Mouse (Mus musculus) cerebellum, adult 2 months (tissue): ENCODE data around the gene Nhlrc4. TPM values are rescaled to one million over a fixed set of nuclear protein-coding genes. Genes with fewer than 3 reads are reported as not detected.
A peak's percentile ranks its signal among the peaks of the same experiment; 100 is the strongest.

Experiments used
- DNase-seq, 2 experiments: peaks; one replicate each; pipeline ENCODE4 v3.0.0; 2021
- H3K27ac ChIP-seq: fragments of 200-500 bp; 2 replicates; pipeline ENCODE4 v1.5.1; 2012; ENCODE audit warnings: low read length, control low read depth, inconsistent platforms; ENCODE audit not compliant: insufficient read depth
- H3K27me3 ChIP-seq: fragments of 200-500 bp; 2 replicates; pipeline ENCODE4 v1.6.1; 2012; ENCODE audit warnings: inconsistent platforms, mild to moderate bottlenecking, low read length, moderate library complexity; ENCODE audit not compliant: control insufficient read depth, insufficient read depth
- H3K4me1 ChIP-seq: fragments of 200-500 bp; 2 replicates; pipeline ENCODE4 v1.6.1; 2011; ENCODE audit warnings: low read length; ENCODE audit not compliant: control insufficient read depth, insufficient read depth
- H3K4me3 ChIP-seq: fragments of 200-500 bp; replicated peaks from 2 replicates; pipeline ENCODE3; 2011; ENCODE audit warnings: mild to moderate bottlenecking, low read depth, low read length, control low read depth; ENCODE audit not compliant: insufficient read depth
- CTCF ChIP-seq: fragments of 200-500 bp; IDR thresholded peaks from 2 replicates; pipeline ENCODE4 v1.5.1; 2011; ENCODE audit warnings: low read depth, mild to moderate bottlenecking, control low read depth, low read length, moderate library complexity, borderline replicate concordance; ENCODE audit not compliant: insufficient read depth
- POLR2A ChIP-seq: fragments of 200-500 bp; IDR thresholded peaks from 2 replicates; pipeline ENCODE4 v1.6.1; 2011; ENCODE audit warnings: low read length, control low read depth, borderline replicate concordance; ENCODE audit not compliant: insufficient read depth
- WGBS: fragments of 180-500 bp; shearing (Covaris S2); methylation state at CpG from one replicate; pipeline ENCODE4 v1.1.7; 2018; 5-methylcytosine and 5-hydroxymethylcytosine counted together
- polyA plus RNA-seq: library from polyadenylated mRNA; depleted of rRNA; stranded (reverse); fragments of >200 nt; gene quantifications from 2 replicates; pipeline ENCODE4 v1.2.3, GENCODE M21; 2012

The Nhlrc4 gene
- polyA plus RNA-seq, 1 experiment: 2.5 TPM

DNA sequence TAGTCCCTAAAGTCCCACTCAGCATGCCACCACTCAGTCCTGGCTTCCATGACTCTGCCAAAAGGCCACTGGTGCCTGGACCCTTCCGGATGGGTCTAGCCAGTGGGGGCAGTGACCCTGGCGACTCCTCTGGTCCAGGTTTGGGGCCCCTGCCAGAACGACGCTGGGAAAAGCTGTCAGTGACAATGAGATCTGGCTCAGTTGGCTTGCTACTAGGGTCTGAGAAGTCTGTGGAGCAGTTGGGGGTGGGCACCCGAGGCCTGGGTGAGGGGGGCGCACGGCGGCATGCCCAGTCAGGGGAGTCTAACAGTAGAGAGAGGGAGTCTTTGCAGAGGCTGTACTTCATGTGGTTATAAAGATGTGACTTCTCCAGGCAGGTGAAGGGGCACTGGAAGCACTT, 3.3 kb upstream of the Nhlrc4 start:
- WGBS: 17% methylated on average over 8 of the region's 8 CpGs
- no peak for TF ChIP-seq CTCF
- H3K4me1 ChIP-seq: peaks cover 21% of the 10 kb centered on the region
- DNase-seq: no peak
- H3K4me3 ChIP-seq: no peak overlapping the region
- no peak overlapping the region for H3K27ac ChIP-seq
- no peaks in the 10 kb centered on the region for H3K27me3 ChIP-seq

DNA sequence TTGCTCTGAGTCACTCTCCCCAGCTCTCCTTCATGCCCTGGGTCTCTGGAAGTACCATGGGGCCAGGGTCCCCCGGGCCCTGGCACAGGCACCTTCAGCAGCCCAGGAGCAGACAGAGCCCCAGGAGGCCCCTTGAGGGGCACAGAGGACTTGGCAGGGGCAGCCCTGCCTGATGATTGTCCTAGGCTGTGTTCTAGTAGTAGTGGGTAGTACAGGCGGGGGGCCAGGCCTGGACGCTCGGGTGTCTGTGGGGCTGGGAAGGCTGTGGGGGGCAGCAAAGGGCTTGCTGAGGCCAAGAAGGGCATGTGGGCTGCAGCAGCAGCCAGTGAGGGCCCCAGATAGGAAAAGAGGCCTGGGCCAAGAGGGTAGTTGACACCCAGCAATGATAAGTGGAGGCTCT, 2.8 kb upstream of the Nhlrc4 start:
- no peaks in the 10 kb centered on the region for H3K27me3 ChIP-seq
- H3K4me1 ChIP-seq: peaks cover 17% of the 10 kb centered on the region
- TF ChIP-seq CTCF (no peak), POLR2A (no peak)
- H3K27ac ChIP-seq: no peak overlapping the region
- no peak overlapping the region for H3K4me3 ChIP-seq
- 52% methylated on average over 4 of the region's 4 CpGs for WGBS
- DNase-seq: no peak

DNA sequence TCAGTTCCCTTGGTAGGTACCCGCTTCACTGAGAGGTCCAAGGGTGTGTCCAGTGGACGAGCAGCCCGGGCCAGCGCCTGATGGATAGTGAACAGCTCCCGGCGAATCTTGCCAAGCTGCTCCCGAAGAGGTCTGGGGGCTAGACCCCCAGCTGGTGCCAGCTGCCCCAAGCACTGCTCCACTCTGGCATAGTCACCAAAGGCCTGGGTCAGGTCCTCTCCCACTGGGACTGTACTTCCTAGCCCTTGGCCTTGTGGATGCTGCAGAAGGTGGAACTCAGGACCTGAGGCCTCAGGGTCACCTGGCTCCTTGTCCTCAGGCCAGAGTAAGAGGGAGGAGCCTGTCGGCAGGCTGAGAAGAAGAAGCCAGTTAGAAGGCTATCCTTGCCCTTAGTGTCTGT, 2.1 kb upstream of the Nhlrc4 start:
- Histone ChIP-seq H3K27me3 (no peaks in the 10 kb centered on the region), H3K4me3 (no peak overlapping the region), H3K4me1 (peaks cover 12% of the 10 kb centered on the region), H3K27ac (no peak overlapping the region)
- DNase-seq: no peak
- TF ChIP-seq CTCF (no peak), POLR2A (no peak)
- 60% methylated on average over 8 of the region's 8 CpGs for WGBS

DNA sequence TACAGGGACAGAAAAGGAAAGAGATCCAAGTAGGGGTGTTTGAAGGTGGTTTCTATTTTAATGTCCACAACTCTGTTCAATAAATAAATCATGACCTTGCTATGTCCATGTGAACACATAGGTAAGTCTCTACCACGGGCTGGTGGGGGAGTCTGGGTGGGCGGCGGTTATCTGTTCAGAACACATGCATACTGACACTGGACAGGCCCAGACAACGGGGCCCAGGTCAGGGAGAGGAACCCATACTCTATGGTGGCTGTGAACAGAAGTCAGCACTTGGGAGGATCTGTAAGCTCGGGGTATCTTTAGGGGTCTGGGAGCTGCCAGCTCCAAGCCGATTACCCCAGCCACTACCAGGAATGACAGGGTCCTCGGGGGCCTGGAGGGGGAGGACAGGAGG, 1.6 kb upstream of the Nhlrc4 start:
- WGBS: 68% methylated on average over 7 of the region's 7 CpGs
- Histone ChIP-seq H3K27me3 (no peaks in the 10 kb centered on the region), H3K27ac (no peak overlapping the region), H3K4me3 (no peak overlapping the region), H3K4me1 (peaks cover 12% of the 10 kb centered on the region)
- TF ChIP-seq POLR2A (no peak), CTCF (no peak)
- no peak for DNase-seq

DNA sequence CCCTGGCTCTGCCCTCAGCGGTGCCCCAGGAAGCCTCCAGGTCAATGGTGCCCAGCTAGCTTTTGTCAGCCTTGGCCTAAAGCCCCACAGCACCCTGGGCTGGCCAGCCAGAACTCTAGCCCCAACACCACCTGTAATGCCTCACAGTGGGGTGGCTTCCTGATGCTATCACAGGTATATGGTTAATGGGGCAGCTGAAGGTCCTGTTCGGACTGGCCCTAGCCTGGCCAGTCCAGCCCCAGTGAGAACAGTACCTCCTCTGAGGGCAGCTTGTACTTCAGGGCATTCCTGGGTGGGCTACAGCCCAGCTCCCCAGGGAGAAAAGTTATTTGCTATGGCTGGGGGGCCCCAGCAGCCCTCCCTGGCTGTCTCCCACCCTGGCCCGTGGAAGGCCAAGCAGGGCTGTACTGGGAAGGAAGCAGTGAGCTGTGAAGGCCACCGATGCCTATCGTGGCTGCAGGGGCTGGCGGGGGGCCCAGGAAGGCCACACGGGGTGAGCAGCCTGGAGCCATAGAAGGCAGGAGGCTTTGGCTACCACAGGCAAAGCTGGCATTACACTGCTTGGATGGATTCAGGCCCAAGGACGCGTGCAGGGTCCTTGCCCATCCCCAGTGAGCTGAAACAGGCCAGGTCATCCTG, 875 bp upstream of the Nhlrc4 start:
- H3K27ac ChIP-seq: no peak overlapping the region
- 24% methylated on average over 9 of the region's 9 CpGs for WGBS
- H3K4me1 ChIP-seq: peaks cover 12% of the 10 kb centered on the region
- no peak for DNase-seq
- no peak overlapping the region for H3K4me3 ChIP-seq
- TF ChIP-seq POLR2A: no peak
- no peaks in the 10 kb centered on the region for H3K27me3 ChIP-seq

DNA sequence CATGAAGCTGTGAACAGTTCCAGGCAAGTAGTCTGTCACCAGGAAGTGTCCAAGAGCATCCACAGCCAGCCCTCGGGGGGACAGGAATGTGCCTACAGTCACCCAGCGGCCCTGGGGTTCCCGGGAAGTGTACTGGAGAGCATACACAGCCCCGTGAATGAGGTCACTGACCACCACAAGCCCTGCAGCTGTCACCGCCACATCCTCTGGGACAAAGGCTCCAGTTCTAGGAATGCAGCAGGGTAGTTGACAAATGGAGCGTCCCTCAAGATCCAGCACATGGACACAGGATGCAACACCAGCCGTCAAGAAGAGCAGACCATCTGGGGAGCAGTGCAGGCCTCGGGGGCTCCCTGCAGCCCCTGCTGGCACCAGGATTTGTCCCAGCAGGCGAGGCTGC, 992 bp downstream of the Nhlrc4 start:
- TF ChIP-seq POLR2A: no peak
- no peak for TF ChIP-seq CTCF
- WGBS: 38% methylated on average over 9 of the region's 9 CpGs
- Histone ChIP-seq H3K4me1 (peaks cover 4% of the 10 kb centered on the region), H3K27me3 (no peaks in the 10 kb centered on the region), H3K27ac (no peak overlapping the region), H3K4me3 (no peak overlapping the region)
- no peak for DNase-seq

DNA sequence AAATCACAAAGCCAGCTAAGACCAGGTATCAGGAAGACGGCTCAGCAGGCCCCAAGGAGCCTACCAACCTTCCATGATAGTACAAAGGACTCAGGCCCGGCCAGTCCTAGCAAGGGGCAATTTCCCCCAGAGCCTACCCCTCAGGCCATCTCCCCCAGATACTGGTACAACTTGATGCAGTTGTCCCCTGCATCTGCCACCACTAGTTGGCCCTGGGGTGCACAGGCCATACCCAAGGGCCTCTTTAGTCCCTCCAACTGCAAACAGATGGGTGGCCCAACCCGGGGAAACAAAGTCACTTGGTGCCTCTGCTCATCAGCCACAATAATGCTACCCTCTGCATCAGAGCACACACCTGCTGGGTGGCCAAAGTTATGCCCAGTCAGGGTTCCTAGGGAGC, 1.5 kb downstream of the Nhlrc4 start:
- Histone ChIP-seq H3K4me3 (no peak overlapping the region), H3K27ac (no peak overlapping the region), H3K4me1 (peaks cover 4% of the 10 kb centered on the region), H3K27me3 (no peaks in the 10 kb centered on the region)
- WGBS: 77% methylated on average over 3 of the region's 3 CpGs
- no peak for DNase-seq
- TF ChIP-seq POLR2A (no peak), CTCF (no peak)

DNA sequence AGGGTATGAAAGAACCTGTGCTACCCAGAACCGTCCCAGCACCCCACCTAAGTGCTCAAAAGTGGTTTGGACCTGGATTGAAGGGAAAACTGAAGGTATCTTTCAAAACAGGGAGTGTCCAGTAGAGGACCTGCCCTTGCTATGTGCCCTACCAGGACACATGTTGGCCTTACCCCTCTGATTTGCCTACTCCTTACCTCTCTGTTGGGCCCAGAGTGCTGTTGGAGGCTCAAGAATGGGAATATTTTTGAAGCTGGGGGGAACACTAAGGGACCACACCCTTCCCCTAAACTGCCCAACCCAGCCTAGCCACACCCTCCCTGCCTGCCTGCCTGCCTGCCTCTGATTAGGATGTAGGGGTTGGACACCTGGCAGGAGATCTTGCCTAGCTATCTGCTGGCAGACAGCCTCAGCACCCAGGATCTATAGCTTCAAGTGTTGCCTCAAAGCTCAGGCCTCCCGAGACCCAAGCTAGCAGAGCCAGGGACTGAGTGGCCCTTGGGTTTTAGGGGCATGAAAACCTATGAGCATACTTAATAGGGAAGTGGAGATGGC, 2.1 kb downstream of the Nhlrc4 start:
- no peak for DNase-seq
- no peaks in the 10 kb centered on the region for H3K27me3 ChIP-seq
- 82% methylated on average over 2 of the region's 2 CpGs for WGBS
- TF ChIP-seq POLR2A: no peak
- TF ChIP-seq CTCF: no peak
- H3K4me3 ChIP-seq: no peak overlapping the region
- 0 out of 2 replicates have a peak overlapping the region, but pooled peaks have one; percentile 15 for H3K27ac ChIP-seq
- H3K4me1 ChIP-seq: peaks cover 4% of the 10 kb centered on the region
